Mouse (Mus musculus) lung, postnatal 0 days (tissue): ENCODE data around the gene Itpr1.
A peak's percentile ranks its signal among the peaks of the same experiment; 100 is the strongest.

Experiments used
- CTCF ChIP-seq: IDR thresholded peaks from 2 replicates; pipeline ENCODE4 v1.5.1; 2016; ENCODE audit warnings: antibody characterized with exemption, mild to moderate bottlenecking
- EP300 ChIP-seq: IDR thresholded peaks from 2 replicates; pipeline ENCODE4 v1.6.1; 2016; ENCODE audit warnings: antibody characterized with exemption, mild to moderate bottlenecking, control low read depth

GRCm38 (mm10) chr6:108436608-108437007 is 223.7 kb downstream of the Itpr1 start:
- TF ChIP-seq EP300 (0 out of 2 replicates have a peak, but pooled peaks have one; percentile 13), CTCF (no peak)
